Mouse (Mus musculus) CH12.LX (cell line): ENCODE data around the gene Zfp773. TPM values are rescaled to one million over a fixed set of nuclear protein-coding genes. Genes with fewer than 3 reads are reported as not detected.
A peak's percentile ranks its signal among the peaks of the same experiment; 100 is the strongest.

ENCODE experiments used
- DNase-seq: peaks from one replicate; pipeline ENCODE4 v3.0.0-alpha.2; 2013; ENCODE audit errors: extremely low read depth
- H3K27ac ChIP-seq: 2 replicates; pipeline ENCODE4 v1.5.1; 2012; ENCODE audit warnings: low read depth, mild to moderate bottlenecking, control low read depth, moderate library complexity; ENCODE audit not compliant: insufficient read depth
- H3K27me3 ChIP-seq: replicated peaks from 2 replicates; pipeline ENCODE3; 2012; ENCODE audit warnings: inconsistent platforms
- H3K36me3 ChIP-seq, 2 experiments: replicated peaks in 1 of 2; 2 replicates each; pipeline versions ENCODE3 to v1.6.1; 2012; ENCODE audit warnings: inconsistent platforms in 1 of 2, low read length in 1 of 2, mild to moderate bottlenecking in 1 of 2, mixed read lengths in 1 of 2, moderate library complexity in 1 of 2; ENCODE audit not compliant: control insufficient read depth in 1 of 2, insufficient read depth in 1 of 2
- H3K4me1 ChIP-seq, 2 experiments: 2 replicates each; pipeline ENCODE4 v1.6.1; 2012; ENCODE audit warnings: inconsistent platforms in 1 of 2, moderate library complexity in 1 of 2; ENCODE audit not compliant: insufficient read depth in 2 of 2, control insufficient read depth in 1 of 2
- H3K4me2 ChIP-seq: 2 replicates; pipeline ENCODE4 v1.6.1; 2012; ENCODE audit warnings: low read depth, mild to moderate bottlenecking, control low read depth; ENCODE audit not compliant: poor library complexity, insufficient read depth, severe bottlenecking
- H3K4me3 ChIP-seq, 3 experiments: fragments of 150-350 bp in 1 of 3; sonication (generic) in 1 of 3; replicated peaks in 1 of 3; 2 replicates each; pipeline versions ENCODE3 to v1.5.1; 2011 to 2012; ENCODE audit warnings: low read depth in 2 of 3, low read length in 2 of 3, mild to moderate bottlenecking in 2 of 3, moderate library complexity in 2 of 3, control low read depth in 1 of 3, improper control_type of control experiment in 1 of 3, inconsistent platforms in 1 of 3, mixed read lengths in 1 of 3; ENCODE audit not compliant: poor library complexity in 1 of 3
- H3K79me2 ChIP-seq: replicated peaks from 2 replicates; pipeline ENCODE4 v1.6.1; 2012; ENCODE audit warnings: mild to moderate bottlenecking, moderate library complexity; ENCODE audit not compliant: control insufficient read depth, poor library complexity, insufficient read depth, severe bottlenecking; ENCODE audit errors: extremely low read depth
- H3K9ac ChIP-seq: 2 replicates; pipeline ENCODE4 v1.6.1; 2012; ENCODE audit warnings: low read depth, mild to moderate bottlenecking, control low read depth, moderate library complexity; ENCODE audit not compliant: insufficient read depth
- H3K9me3 ChIP-seq: replicated peaks from 2 replicates; pipeline ENCODE3; 2012; ENCODE audit warnings: low read length, inconsistent platforms, mixed read lengths
- CHD2 ChIP-seq: IDR thresholded peaks from 2 replicates; pipeline ENCODE4 v1.6.1; 2011; ENCODE audit warnings: low read length, improper control_type of control experiment
- CTCF ChIP-seq, 2 experiments: IDR thresholded peaks in 1 of 2; conservative IDR thresholded peaks in 1 of 2; 2 replicates each; pipeline ENCODE4 v1.5.1; 2011 to 2012; ENCODE audit warnings: low read depth in 2 of 2, low read length in 2 of 2, improper control_type of control experiment in 1 of 2, inconsistent platforms in 1 of 2, mild to moderate bottlenecking in 1 of 2, moderate library complexity in 1 of 2
- E2F4 ChIP-seq: IDR thresholded peaks from 2 replicates; pipeline ENCODE4 v1.6.1; 2011; ENCODE audit warnings: low read depth, low read length, improper control_type of control experiment; ENCODE audit not compliant: insufficient replicate concordance
- EP300 ChIP-seq: IDR thresholded peaks from 2 replicates; pipeline ENCODE4 v1.6.1; 2011; ENCODE audit warnings: low read length, improper control_type of control experiment
- ETS1 ChIP-seq: conservative IDR thresholded peaks from 2 replicates; pipeline ENCODE4 v1.6.1; 2012; ENCODE audit warnings: low read depth, mild to moderate bottlenecking, inconsistent platforms, low read length, improper control_type of control experiment, moderate library complexity
- HCFC1 ChIP-seq: IDR thresholded peaks from 2 replicates; pipeline ENCODE4 v1.6.1; 2012; ENCODE audit warnings: low read depth, mild to moderate bottlenecking, inconsistent platforms, low read length, improper control_type of control experiment
- IRF4 ChIP-seq: IDR thresholded peaks from 2 replicates; pipeline ENCODE4 v1.6.1; 2014; ENCODE audit warnings: low read depth, mild to moderate bottlenecking, inconsistent platforms, low read length, improper control_type of control experiment
- KAT2A ChIP-seq: IDR thresholded peaks from 2 replicates; pipeline ENCODE4 v1.6.1; 2012; ENCODE audit warnings: low read length, improper control_type of control experiment, inconsistent platforms; ENCODE audit not compliant: insufficient replicate concordance
- MXI1 ChIP-seq: IDR thresholded peaks from 2 replicates; pipeline ENCODE4 v1.6.1; 2011; ENCODE audit warnings: mild to moderate bottlenecking, low read depth, low read length, improper control_type of control experiment
- MYC ChIP-seq: IDR thresholded peaks from 2 replicates; pipeline ENCODE4 v1.6.1; 2011; ENCODE audit warnings: low read depth, mild to moderate bottlenecking, improper control_type of control experiment, low read length
- NELFE ChIP-seq: IDR thresholded peaks from 2 replicates; pipeline ENCODE4 v1.6.1; 2011; ENCODE audit warnings: low read depth, low read length, improper control_type of control experiment
- NRF1 ChIP-seq: IDR thresholded peaks from 2 replicates; pipeline ENCODE4 v1.6.1; 2014; ENCODE audit warnings: low read depth, mild to moderate bottlenecking, inconsistent platforms, low read length, improper control_type of control experiment, moderate library complexity
- POLR2AphosphoS2 ChIP-seq: IDR thresholded peaks from 2 replicates; pipeline ENCODE4 v1.6.1; 2011; ENCODE audit warnings: low read depth, low read length, improper control_type of control experiment
- RCOR1 ChIP-seq: conservative IDR thresholded peaks from 2 replicates; pipeline ENCODE4 v1.6.1; 2012; ENCODE audit warnings: low read depth, mild to moderate bottlenecking, inconsistent platforms, low read length, improper control_type of control experiment
- SIN3A ChIP-seq: IDR thresholded peaks from 2 replicates; pipeline ENCODE4 v1.6.1; 2012; ENCODE audit warnings: low read length, improper control_type of control experiment, inconsistent platforms
- SMC3 ChIP-seq: IDR thresholded peaks from 2 replicates; pipeline ENCODE4 v1.6.1; 2011; ENCODE audit warnings: low read depth, low read length, improper control_type of control experiment
- TBP ChIP-seq: conservative IDR thresholded peaks from 2 replicates; pipeline ENCODE4 v1.6.1; 2011; ENCODE audit warnings: low read depth, low read length, improper control_type of control experiment
- TCF12 ChIP-seq: IDR thresholded peaks from 2 replicates; pipeline ENCODE4 v1.6.1; 2014; ENCODE audit warnings: low read depth, mild to moderate bottlenecking, inconsistent platforms, low read length, improper control_type of control experiment
- USF2 ChIP-seq: conservative IDR thresholded peaks from 2 replicates; pipeline ENCODE4 v1.6.1; 2011; ENCODE audit warnings: low read depth, low read length, improper control_type of control experiment
- ZKSCAN1 ChIP-seq: IDR thresholded peaks from 2 replicates; pipeline ENCODE4 v1.6.1; 2012; ENCODE audit warnings: low read depth, inconsistent platforms, low read length, improper control_type of control experiment, borderline replicate concordance
- ZMIZ1 ChIP-seq: IDR thresholded peaks from 2 replicates; pipeline ENCODE4 v1.6.1; 2012; ENCODE audit warnings: low read depth, mild to moderate bottlenecking, inconsistent platforms, low read length, improper control_type of control experiment
- ZNF384 ChIP-seq: IDR thresholded peaks from 2 replicates; pipeline ENCODE4 v1.6.1; 2012; ENCODE audit warnings: low read depth, low read length, improper control_type of control experiment, inconsistent platforms
- dilution Hi-C: fragments of 300-500 bp; cut with MboI; formaldehyde crosslinking; loops from 2 replicates; pipeline ENCODE4 v1.14.3; 2020; ENCODE audit warnings: low sequenced_read_pairs; ENCODE audit not compliant: extremely low pct_unique_long_range_greater_than_20kb, extremely low pct_ligation_motif_present
- in situ Hi-C: fragments of 300-500 bp; cut with MboI; formaldehyde crosslinking; loops from 3 replicates; pipeline ENCODE4 v1.14.3; 2019; ENCODE audit warnings: low sequenced_read_pairs, low pct_ligation_motif_present, low pct_unique_long_range_greater_than_20kb, mixed read lengths
- polyA plus RNA-seq: library from polyadenylated mRNA; unstranded; fragments of >175 nt; gene quantifications from 2 replicates; pipeline ENCODE4 v1.2.1, GENCODE M21; 2012; ENCODE audit warnings: low read depth; ENCODE audit not compliant: insufficient read length
- total RNA-seq, 2 experiments: library from RNA; depleted of rRNA; stranded (reverse); fragments of 300-350 nt in 1 of 2; fragments of >200 nt in 1 of 2; gene quantifications; 2 replicates each; pipeline ENCODE4 v1.2.3; 2012 to 2014

Gene Zfp773
- total and polyA plus RNA-seq, 3 experiments = 4.3 to 6.4 (median 5.1) TPM

DNA sequence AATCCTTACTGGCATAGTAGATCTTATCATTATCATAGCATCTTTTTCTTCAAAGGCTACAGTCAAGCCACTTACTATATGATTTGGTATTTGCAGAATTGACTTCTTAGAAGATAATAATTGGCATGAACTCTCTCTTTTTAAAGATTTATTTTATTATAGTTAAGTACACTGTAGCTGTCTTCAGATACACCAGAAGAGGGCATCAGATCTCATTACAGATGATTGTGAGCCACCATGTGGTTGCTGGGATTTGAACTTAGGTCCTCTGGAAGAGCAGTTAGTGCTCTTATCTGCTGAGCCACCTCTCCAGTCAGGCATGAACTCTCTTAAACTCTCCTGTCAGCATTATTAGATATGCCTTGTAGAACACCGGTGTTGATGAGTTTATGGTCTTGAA lies 7.7 kb upstream of the Zfp773 start:
- dilution Hi-C loops = no loop called here
- no peak overlapping the region for H3K4me3 ChIP-seq
- no peaks in the 10 kb centered on the region for H3K9me3 ChIP-seq
- H3K9ac ChIP-seq = no peak overlapping the region
- no peak overlapping the region for H3K4me2 ChIP-seq
- TF ChIP-seq ZMIZ1 (no peak), MYC (peak; percentile 58; the same call in 1 of the 2 replicates), SMC3 (no peak), RCOR1 (no peak), CTCF (conservative IDR thresholded peaks at IDR 0.05 in 1 of 2, IDR thresholded peaks at IDR 0.05 in 1 of 2; ENCODE audit: low read depth in 2 of 2, low read length in 2 of 2) (peak in 1 of 2 experiments; percentile 57; a peak in 2 of 4 replicates), TBP (0 out of 2 replicates have a peak, but pooled peaks have one; percentile 31), E2F4 (no peak), SIN3A (no peak), KAT2A (no peak), USF2 (no peak), NRF1 (no peak), CHD2 (no peak)
- in situ Hi-C loops = no loop called here
- no peak overlapping the region for H3K27ac ChIP-seq
- no peak for DNase-seq
- no peaks in the 10 kb centered on the region for H3K27me3 ChIP-seq
- no peaks in the 10 kb centered on the region for H3K4me1 ChIP-seq
- H3K36me3 ChIP-seq = no peaks in the 10 kb centered on the region
- H3K79me2 ChIP-seq = no peaks in the 10 kb centered on the region

DNA sequence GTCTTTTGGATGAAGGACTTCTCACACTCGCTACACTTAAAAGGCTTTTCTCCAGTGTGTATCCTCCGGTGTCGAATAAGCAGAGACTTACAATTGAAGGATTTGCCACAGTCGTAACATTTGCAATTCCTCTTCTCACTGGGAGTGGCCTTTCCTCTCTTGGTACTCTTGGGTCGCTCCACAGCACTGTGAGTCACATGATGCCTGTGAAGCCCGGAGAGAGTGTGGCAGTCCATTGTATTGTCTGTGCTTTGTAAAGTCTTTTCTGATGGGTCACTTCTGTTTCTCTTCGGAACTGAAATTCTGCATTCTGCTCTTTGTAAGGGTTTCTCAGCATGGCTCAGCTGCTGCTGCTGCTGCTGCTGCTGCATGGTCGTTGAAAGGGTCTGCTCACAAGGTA lies 3.8 kb downstream of the Zfp773 start:
- dilution Hi-C loops (no loop called here), in situ Hi-C loops (no loop called here)
- no peak overlapping the region for H3K4me2 ChIP-seq
- DNase-seq = no peak
- H3K4me1 ChIP-seq = peaks cover 6 to 28% of the 10 kb centered on the region in 2 experiments
- no peak overlapping the region for H3K27ac ChIP-seq
- no peaks in the 10 kb centered on the region for H3K27me3 ChIP-seq
- no peaks in the 10 kb centered on the region; the same call in 1 of the 2 replicates for H3K79me2 ChIP-seq
- no peak overlapping the region for H3K9ac ChIP-seq
- H3K9me3 ChIP-seq = no peaks in the 10 kb centered on the region
- H3K36me3 ChIP-seq = peaks cover 0 to 19% of the 10 kb centered on the region in 2 experiments
- TF ChIP-seq NELFE (no peak), ZKSCAN1 (no peak), IRF4 (no peak), ZNF384 (no peak), TBP (no peak), RCOR1 (no peak), ETS1 (no peak), EP300 (no peak), SIN3A (no peak), TCF12 (no peak), USF2 (no peak), ZMIZ1 (no peak), POLR2AphosphoS2 (no peak), MXI1 (no peak), MYC (no peak), SMC3 (no peak), KAT2A (no peak), HCFC1 (no peak)
- H3K4me3 ChIP-seq = no peak overlapping the region
